Mouse (Mus musculus) embryonic facial prominence, embryonic 11.5 days (tissue): ENCODE data around the gene Cdkn3. TPM values are rescaled to one million over a fixed set of nuclear protein-coding genes. Genes with fewer than 3 reads are reported as not detected.
"Not testable (repeated sequence)": the region's sequence is repeated elsewhere in the genome, so short reads cannot be mapped to it uniquely, and the experiment has no call there.

Experiments
- ATAC-seq: fragments of 200-750 bp; cut with Nextera tagmentation; replicated peaks from 2 replicates; pipeline ENCODE4 v1.8.0; 2017; ENCODE audit warnings: low read depth; ENCODE audit not compliant: insufficient number of reproducible peaks, low FRiP score, low TSS enrichment
- DNase-seq: peaks from one replicate; pipeline ENCODE4 v3.0.0-alpha.2; 2015; ENCODE audit warnings: low spot score
- H3K27ac ChIP-seq: fragments of 300-500 bp; sonication (generic); replicated peaks from 2 replicates; pipeline ENCODE4 v1.5.1; 2014; ENCODE audit warnings: mild to moderate bottlenecking, low read depth, low read length, control low read depth
- H3K27me3 ChIP-seq: fragments of 300-500 bp; sonication (generic); 2 replicates; pipeline ENCODE4 v1.6.1; 2014; ENCODE audit warnings: mild to moderate bottlenecking, low read length, moderate library complexity, mixed read lengths; ENCODE audit not compliant: control insufficient read depth, insufficient read depth
- H3K36me3 ChIP-seq: fragments of 300-500 bp; sonication (generic); replicated peaks from 2 replicates; pipeline ENCODE4 v1.6.1; 2014; ENCODE audit warnings: low read depth, mild to moderate bottlenecking, low read length, moderate library complexity, mixed read lengths; ENCODE audit not compliant: control insufficient read depth, insufficient read depth
- H3K4me1 ChIP-seq: fragments of 300-500 bp; sonication (generic); 2 replicates; pipeline ENCODE4 v1.6.1; 2014; ENCODE audit warnings: low read length, mixed read lengths; ENCODE audit not compliant: control insufficient read depth, insufficient read depth
- H3K4me2 ChIP-seq: fragments of 300-500 bp; sonication (generic); 2 replicates; pipeline ENCODE4 v1.6.1; 2014; ENCODE audit warnings: low read depth, mild to moderate bottlenecking, control low read depth, low read length, moderate library complexity
- H3K4me3 ChIP-seq: fragments of 300-500 bp; sonication (generic); 2 replicates; pipeline ENCODE4 v1.5.1; 2014; ENCODE audit warnings: low read depth, low read length, control low read depth
- H3K9ac ChIP-seq: fragments of 300-500 bp; sonication (generic); replicated peaks from 2 replicates; pipeline ENCODE4 v1.6.1; 2014; ENCODE audit warnings: mild to moderate bottlenecking, control low read depth, low read length
- H3K9me3 ChIP-seq: fragments of 300-500 bp; sonication (generic); replicated peaks from 2 replicates; pipeline ENCODE4 v1.6.1; 2016; ENCODE audit warnings: mild to moderate bottlenecking, low read length, inconsistent platforms, mixed read lengths; ENCODE audit not compliant: control insufficient read depth
- WGBS: fragments of 180-500 bp; shearing (Covaris S2); extraction: QIAGEN DNeasy Blood & Tissue Kit; methylation state at CpG from one replicate; pipeline ENCODE4 v1.1.7; 2014; 5-methylcytosine and 5-hydroxymethylcytosine counted together
- polyA plus RNA-seq: library from polyadenylated mRNA; unstranded; fragments of >200 nt; fragmentation: Nextera tagmentation; extraction: Ambion mirVana; gene quantifications from 2 replicates; pipeline ENCODE4 v1.2.1, GENCODE M21; 2014

Gene Cdkn3
- polyA plus RNA-seq, 1 experiment from 2014 or later: 47.5 TPM

DNA sequence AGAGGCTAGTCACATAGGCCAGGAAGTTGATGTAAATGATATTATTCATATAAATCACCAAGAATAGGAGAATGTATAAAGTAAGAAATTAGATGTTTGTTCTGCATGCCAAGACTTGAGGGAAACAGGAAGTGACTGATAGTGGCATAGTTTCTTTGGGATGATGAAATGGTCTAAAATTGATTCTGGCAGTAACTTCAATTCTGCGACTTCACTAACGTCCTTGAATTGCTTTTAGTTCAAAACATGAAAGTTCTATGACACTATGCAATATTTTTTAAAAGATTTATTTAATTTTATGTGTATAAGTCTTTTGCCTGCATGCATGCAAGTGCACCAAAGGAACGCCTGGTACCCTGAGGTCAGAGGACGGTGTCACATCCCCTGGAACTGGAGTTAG, 42.9 kb downstream of the Cdkn3 start:
- no peak overlapping the region for H3K4me2 ChIP-seq
- H3K36me3 ChIP-seq: no peaks in the 10 kb centered on the region
- H3K27ac ChIP-seq: no peak overlapping the region
- no peak for DNase-seq
- H3K9ac ChIP-seq: no peak overlapping the region
- ATAC-seq: no peak
- H3K4me1 ChIP-seq: no peaks in the 10 kb centered on the region
- H3K4me3 ChIP-seq: no peak overlapping the region
- 89% methylated on average over 4 of the region's 4 CpGs for WGBS
- no peaks in the 10 kb centered on the region for H3K9me3 ChIP-seq
- H3K27me3 ChIP-seq: no peaks in the 10 kb centered on the region

DNA sequence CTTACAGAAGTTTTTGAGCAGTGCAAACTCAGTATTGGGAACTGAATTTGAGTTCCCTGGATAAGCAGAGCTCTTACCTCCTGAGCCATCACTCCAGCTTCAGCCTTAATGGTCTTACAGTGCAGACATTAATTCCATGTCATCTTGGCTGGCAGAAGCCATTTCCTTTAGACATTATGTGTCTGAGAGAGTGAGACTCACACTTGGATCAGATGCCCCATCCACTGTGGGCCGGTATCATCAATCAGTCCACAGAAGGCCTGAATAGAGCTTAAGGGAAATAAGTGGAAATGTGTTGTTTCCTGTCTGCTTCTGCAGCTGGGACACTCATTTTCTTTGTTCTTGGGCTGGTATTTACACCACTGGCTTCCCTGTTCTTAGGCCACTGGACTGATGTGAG, 43.5 kb downstream of the Cdkn3 start:
- H3K9me3 ChIP-seq: no peaks in the 10 kb centered on the region
- no peak overlapping the region for H3K27ac ChIP-seq
- H3K4me3 ChIP-seq: no peak overlapping the region
- ATAC-seq: no peak
- no peak overlapping the region for H3K4me2 ChIP-seq
- no peak for DNase-seq
- H3K36me3 ChIP-seq: no peaks in the 10 kb centered on the region
- WGBS: 76% methylated on average over 1 of the region's 1 CpGs
- no peaks in the 10 kb centered on the region for H3K4me1 ChIP-seq
- no peak overlapping the region for H3K9ac ChIP-seq
- H3K27me3 ChIP-seq: no peaks in the 10 kb centered on the region

DNA sequence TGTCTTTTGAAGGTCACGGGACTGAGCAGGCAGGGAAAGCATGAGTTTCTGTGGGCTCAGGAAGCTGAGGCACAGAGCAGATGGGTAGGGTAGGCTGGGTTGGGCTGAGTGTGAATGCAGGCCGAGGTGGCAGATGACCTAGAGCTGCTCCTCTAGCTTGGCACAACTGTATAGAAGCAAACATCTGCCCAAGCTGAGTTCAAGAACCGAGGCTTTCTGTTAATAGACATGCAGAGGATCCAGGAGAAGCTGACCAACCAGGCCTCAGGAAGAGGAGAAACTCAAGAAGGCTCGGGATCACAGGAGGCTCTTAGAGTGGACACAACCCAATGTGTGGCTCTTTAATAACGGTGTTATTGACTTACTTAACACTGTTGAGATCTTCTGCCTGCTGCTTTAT, 45.8 kb downstream of the Cdkn3 start:
- no peaks in the 10 kb centered on the region for H3K9me3 ChIP-seq
- no peak overlapping the region for H3K4me3 ChIP-seq
- H3K27ac ChIP-seq: no peak overlapping the region
- no peaks in the 10 kb centered on the region for H3K27me3 ChIP-seq
- ATAC-seq (no peak), DNase-seq (no peak)
- H3K4me1 ChIP-seq: no peaks in the 10 kb centered on the region
- no peak overlapping the region for H3K9ac ChIP-seq
- H3K36me3 ChIP-seq: no peaks in the 10 kb centered on the region
- no peak overlapping the region for H3K4me2 ChIP-seq
- 90% methylated on average over 5 of the region's 5 CpGs for WGBS

DNA sequence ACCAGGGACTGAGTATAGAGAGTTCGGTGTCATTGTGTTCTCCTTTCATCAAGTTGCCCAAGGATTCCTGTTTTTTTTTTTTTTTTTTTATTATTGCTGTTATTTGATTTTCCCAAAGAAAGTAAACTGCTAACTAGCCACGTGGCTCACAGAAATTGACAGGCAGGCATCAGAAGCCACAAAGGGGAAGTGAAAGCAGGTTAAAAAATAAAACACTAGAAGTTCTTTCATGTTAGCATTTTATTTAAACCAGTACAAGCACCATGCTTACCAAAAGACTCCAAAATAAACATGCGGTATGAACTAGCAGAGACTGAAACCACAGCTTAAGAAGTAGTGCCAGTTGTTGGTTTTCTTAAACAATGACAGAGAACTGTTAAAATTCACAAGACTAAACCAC, 47.6 kb downstream of the Cdkn3 start:
- Histone ChIP-seq H3K27ac (no peak overlapping the region), H3K9ac (no peak overlapping the region), H3K4me3 (no peak overlapping the region), H3K36me3 (no peaks in the 10 kb centered on the region), H3K4me2 (no peak overlapping the region), H3K27me3 (no peaks in the 10 kb centered on the region), H3K9me3 (no peaks in the 10 kb centered on the region), H3K4me1 (no peaks in the 10 kb centered on the region)
- 86% methylated on average over 3 of the region's 3 CpGs for WGBS
- ATAC-seq: no peak
- DNase-seq: no peak

DNA sequence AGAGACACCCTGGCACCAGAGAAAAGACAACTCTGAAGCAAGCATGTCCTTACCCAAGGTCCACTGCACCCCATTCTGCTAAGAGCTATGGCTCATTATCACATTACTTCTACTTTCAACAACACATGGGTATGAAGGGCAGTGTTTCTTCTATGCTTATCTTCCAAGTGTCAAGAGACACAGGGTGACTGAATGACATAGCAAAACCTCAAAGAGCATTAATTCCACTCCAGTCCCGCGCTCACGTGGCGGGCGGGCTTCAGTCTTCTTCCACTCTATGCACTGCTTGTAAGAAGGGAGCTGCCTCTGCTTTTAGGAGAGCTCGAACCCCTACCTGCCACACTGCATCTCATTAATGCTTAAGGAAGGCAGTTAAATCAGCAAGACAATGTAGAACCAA, 55.3 kb downstream of the Cdkn3 start:
- H3K4me1 ChIP-seq: no peaks in the 10 kb centered on the region

DNA sequence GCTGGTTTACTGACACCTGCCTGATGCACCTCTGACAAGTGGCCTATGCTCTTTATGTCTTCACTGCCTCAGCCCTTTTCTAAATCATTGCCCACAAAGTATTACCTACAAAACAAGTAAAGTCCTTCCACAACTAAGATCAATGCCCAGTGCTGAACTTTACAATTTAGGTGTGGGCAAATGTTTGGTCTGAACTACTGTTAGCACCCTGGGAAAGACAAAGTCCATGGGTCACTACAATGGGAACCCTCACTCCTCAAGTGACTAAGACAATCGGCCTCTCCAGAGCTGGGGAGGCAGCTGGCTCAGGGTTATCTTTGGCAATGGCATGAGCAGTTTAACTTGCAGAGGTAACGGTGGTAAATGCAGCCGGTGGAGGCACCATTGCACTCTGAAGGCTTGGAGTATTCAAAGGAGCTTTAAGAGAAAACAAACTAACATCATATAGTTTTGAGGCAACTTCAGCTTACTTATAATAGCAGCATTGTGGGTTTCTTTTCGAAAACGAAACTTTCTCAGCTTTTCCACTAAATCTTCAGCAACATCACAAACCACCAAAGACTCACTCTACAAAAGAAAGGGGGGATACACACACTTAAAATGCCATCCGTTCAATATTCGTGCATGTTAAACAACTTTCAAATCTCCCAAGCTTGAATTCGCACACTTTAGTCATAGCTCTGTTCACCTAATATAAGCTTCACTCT, 56.7 kb downstream of the Cdkn3 start:
- peaks cover 6% of the 10 kb centered on the region for H3K36me3 ChIP-seq

More for the DNA sequence above, 55.3 kb downstream of the Cdkn3 start:
- no peak overlapping the region for H3K4me2 ChIP-seq
- no peak overlapping the region for H3K4me3 ChIP-seq
- H3K27me3 ChIP-seq: no peaks in the 10 kb centered on the region
- no peak overlapping the region for H3K27ac ChIP-seq
- H3K9me3 ChIP-seq: no peaks in the 10 kb centered on the region
- DNase-seq: no peak
- ATAC-seq: no peak
- WGBS: 88% methylated on average over 6 of the region's 6 CpGs
- no peak overlapping the region for H3K9ac ChIP-seq
- H3K36me3 ChIP-seq: peaks cover 6% of the 10 kb centered on the region

DNA sequence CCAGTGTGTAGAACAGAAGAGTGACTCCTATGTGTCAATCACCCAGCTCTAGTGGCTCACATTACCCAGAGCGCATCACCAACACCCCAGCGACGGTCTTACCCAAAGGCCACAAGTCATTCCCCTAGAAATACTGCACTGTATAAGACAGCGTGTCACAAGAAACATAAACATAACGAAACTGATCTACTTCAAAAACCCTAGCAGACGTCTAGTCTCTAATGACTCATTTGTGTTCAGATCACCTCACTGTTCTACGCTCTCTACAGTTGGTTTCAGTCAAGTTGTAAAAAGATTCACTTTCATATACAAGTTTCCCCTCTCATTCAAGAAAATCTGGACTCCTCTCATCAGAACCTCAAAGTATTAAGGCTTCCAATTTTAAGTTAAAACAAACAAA, 58.4 kb downstream of the Cdkn3 start:
- whole genome bisulfite sequencing: 92% methylated on average over 7 of the region's 7 CpGs
- H3K9ac ChIP-seq: no peak overlapping the region
- no peaks in the 10 kb centered on the region for H3K4me1 ChIP-seq
- no peak overlapping the region for H3K4me2 ChIP-seq
- DNase-seq (no peak), ATAC-seq (no peak)
- no peaks in the 10 kb centered on the region for H3K27me3 ChIP-seq
- H3K9me3 ChIP-seq: no peaks in the 10 kb centered on the region
- no peak overlapping the region for H3K4me3 ChIP-seq
- H3K36me3 ChIP-seq: peaks cover 1% of the 10 kb centered on the region
- H3K27ac ChIP-seq: no peak overlapping the region

More for the DNA sequence above, 56.7 kb downstream of the Cdkn3 start:
- ATAC-seq (no peak), DNase-seq (no peak)
- Histone ChIP-seq H3K4me1 (no peaks in the 10 kb centered on the region), H3K4me3 (no peak overlapping the region), H3K27ac (no peak overlapping the region), H3K4me2 (no peak overlapping the region), H3K9ac (no peak overlapping the region), H3K27me3 (no peaks in the 10 kb centered on the region), H3K9me3 (no peaks in the 10 kb centered on the region)
- 95% methylated on average over 8 of the region's 8 CpGs for WGBS

DNA sequence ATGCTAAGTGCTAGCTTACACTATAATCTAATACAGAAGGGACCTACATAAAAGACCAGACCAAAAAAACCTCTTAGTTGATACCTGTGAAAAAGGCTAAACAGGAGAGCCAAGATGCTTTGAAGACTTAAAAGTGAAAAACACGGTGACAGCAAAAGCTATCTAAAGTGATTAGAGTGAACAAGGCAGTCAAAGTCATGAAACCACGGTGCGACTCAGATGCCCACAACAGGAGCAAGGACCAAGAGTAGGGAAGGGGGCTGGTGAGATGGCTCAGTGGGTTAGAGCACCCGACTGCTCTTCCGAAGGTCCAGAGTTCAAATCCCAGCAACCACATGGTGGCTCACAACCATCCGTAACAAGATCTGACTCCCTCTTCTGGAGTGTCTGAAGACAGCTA, 59.6 kb downstream of the Cdkn3 start:
- H3K9ac ChIP-seq, H3K27ac ChIP-seq, H3K27me3 ChIP-seq, ATAC-seq, DNase-seq, H3K9me3 ChIP-seq, H3K4me3 ChIP-seq, H3K4me1 ChIP-seq, H3K4me2 ChIP-seq, H3K36me3 ChIP-seq: not testable (repeated sequence)
- WGBS: 92% methylated on average over 5 of the region's 6 CpGs
